Mouse (Mus musculus): Measurements from ENCODE around the gene Rdh16f2. TPM values are rescaled to one million over a fixed set of nuclear protein-coding genes. Genes with fewer than 3 reads are reported as not detected.
A peak's percentile ranks its signal among the peaks of the same experiment; 100 is the strongest.
"Not testable (repeated sequence)": the region's sequence is repeated elsewhere in the genome, so short reads cannot be mapped to it uniquely, and the experiment has no call there.

Gene Rdh16f2
- not detected for total RNA-seq (2021)

- no peak for DNase-seq
Observed at GRCm38 (mm10) chr10:127866232-127866631, at the start of gene Rdh16f2. Rdh16f2 (plus strand) TSS chr10:127866474.

- not testable (repeated sequence) for DNase-seq
Observed at GRCm38 (mm10) chr10:127817268-127817910, 48.9 kb upstream of the Rdh16f2 start.

DNA sequence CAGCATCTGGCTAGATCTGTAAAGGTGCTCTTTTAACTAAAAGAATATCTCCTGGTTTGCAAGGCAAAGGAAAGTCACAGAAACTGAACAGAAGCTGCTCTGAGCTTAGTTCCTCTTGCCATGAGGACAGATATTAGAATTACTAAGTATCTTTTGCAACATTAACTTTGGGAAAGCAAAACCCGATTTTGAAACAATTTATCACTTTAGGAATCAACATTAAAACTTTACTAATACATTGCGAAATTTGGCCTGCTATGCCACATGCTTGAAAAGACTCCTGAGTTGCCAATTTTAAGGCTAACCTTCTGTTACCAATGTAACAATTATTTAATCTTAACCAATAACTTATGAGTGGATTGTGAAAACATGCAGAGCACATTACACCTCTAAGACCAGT, 44.5 kb upstream of the Rdh16f2 start:
- not testable (repeated sequence) for DNase-seq

- peak in 1 of 2 experiments; percentile 5 for DNase-seq
Observed at GRCm38 (mm10) chr10:127825386-127825785, 40.9 kb upstream of the Rdh16f2 start.

- DNase-seq, result no peak
Observed at GRCm38 (mm10) chr10:127829121-127829520, 37.2 kb upstream of the Rdh16f2 start.

DNA sequence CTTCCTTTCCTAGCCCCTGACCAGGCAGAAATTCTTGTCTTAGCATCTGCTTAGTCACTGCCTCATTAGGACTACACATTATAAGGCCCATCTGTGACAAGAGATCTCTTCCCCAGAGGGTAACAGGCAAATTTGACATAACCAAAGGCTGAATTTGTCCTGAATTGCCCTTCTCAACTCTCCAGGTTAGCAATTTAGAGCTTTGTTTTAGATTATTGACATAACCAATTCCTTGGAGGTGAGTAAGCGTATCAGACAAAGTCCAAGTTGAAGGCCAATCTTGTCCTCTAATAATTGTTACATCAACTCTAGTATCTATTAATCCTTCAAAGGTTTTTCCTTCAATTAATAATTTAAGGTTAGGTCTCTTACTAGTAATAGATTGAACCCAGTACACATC, 32.1 kb upstream of the Rdh16f2 start:
- DNase-seq, result not testable (repeated sequence)

DNA sequence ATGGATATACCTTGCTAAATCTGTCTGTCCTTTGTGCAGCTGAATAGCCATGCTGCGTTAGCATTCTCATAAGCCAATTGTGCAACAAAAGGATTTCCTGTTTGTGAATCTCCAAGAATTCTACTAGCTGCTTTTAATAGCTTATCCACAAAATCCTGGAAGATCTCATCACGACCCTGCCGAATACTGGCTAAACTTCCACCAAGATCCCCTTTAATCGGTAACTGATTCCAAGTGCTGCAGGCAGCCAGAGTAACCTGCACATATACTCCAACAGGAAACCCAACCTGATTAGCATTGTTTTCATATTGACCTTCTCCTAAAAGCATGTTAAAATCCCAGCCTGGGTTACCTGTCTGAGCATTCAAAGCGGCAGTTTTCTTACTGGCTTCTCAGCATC, 31.0 kb upstream of the Rdh16f2 start:
- DNase-seq, result no peak

DNA sequence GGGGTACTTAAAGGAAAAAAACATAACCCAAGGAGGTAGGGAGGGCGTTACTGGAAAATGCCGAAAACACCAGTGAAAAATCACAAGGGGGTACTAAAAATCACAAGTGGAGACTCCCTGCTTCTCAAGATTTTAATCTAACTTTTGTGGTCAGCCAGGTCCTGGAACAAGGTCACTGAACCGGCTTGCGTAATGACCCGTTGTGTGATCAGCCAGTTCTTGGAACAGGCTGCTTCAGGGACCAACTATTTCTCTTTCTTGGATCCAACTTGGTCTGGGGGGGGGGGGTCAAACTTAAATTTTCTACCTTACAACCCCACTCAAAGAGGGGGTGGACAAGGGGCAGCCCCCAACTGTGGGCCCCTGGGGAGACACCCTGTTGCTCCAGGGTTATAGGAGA, 28.5 kb upstream of the Rdh16f2 start:
- DNase-seq, result not testable (repeated sequence)

DNA sequence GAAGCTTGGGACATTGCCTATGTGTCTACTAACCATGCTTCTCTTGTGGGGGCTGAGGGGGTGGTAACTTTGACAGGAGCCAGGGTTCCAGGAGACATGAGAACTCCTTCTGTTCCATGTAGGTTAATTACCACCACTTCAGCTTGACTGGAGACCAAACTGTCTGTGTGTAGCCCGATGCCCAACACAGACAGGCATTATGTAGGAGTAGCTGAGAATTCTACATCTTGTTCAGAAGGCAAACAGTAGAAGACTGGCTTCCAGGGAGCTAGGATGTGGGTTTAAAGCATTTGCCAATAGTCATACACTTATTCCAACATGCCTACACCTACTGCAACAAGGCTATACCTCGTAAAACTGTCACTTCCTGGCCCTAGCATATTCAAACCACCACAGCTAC, 27.7 kb upstream of the Rdh16f2 start:
- DNase-seq, result no peak

DNA sequence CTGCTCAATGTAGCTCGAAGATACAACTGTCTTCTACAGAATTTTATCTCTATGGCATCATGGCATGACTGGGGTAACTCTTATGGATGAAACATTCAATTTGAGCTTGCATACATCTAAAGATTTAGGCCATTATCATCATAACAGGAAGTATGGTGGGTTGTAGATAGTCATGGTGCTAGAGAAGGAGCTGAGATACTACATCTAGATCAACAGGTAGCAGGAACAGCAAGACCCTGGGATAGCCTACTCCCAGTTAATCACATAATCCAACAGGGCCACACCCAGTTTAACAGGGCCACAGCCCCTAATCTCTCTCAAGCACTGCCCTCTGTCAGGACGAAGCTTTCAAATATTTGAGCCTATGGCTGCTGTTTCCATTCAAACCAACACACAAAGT, 25.5 kb upstream of the Rdh16f2 start:
- no peak for DNase-seq

GRCm38 (mm10) chr10:127845945-127846344, 20.3 kb upstream of the Rdh16f2 start:
- DNase-seq, result not testable (repeated sequence)

DNA sequence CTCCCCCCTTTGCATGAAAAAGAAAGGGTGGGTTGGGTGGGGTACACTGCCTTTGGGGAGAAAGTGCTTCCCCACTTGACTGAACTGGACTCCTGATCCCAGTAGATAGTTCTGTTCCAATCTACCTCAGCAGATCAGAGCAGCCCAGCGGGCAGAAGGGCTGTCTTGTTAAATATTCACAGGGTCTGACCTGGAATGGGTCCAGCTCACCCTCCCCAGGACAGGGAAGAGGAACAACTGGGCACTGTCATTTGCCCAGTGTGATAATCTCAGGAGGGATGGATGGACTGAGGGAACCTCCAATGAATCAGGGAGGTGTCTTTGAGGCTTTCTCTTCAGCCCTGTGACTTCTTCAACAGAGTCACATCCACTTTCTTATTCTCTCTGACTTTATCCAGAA, 18.2 kb upstream of the Rdh16f2 start:
- no peak for DNase-seq

GRCm38 (mm10) chr10:127849628-127850027, 16.6 kb upstream of the Rdh16f2 start, which contains the start of gene Rdh19:
Rdh19 (plus strand) TSS chr10:127849928.
- no peak for DNase-seq

DNA sequence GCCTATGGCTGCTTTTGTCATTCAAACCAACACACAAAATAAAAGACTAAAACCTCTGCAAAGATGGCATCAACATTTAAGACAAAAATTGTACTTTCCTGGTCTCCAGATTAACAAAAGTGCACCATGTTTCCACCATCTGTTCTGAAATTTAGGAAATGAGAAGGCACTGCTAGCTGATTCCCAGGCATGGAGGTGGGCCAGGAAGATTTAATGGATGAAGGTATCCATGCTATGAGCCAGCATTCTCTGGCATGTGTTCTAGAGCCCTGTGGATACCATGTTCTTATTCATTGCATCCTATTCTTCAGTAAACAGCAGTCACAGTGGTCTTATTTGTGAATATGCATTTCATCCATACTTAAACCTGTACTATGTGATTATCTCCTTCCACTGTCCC, 9.9 kb upstream of the Rdh16f2 start:
- DNase-seq, result no peak

DNA sequence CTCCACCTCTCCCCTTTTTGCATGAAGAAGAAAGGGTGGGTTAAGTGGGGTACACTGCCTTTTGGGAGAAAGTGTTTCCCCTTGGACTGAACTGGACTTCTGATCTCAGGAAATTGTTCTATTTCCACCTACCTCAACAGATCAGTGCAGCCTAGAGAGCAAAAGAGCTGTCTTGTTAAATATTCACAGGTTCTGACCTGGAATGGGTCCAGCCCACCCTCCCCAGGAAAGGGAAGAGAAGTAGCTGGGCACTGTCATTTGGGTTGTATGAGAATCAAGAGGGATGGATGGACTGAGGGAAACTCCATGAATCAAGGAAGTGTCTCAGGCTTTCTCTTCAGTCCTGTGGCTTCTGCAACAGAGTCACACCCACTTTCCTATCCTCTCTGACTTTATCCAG, 1.3 kb upstream of the Rdh16f2 start:
- DNase-seq, result no peak

DNA sequence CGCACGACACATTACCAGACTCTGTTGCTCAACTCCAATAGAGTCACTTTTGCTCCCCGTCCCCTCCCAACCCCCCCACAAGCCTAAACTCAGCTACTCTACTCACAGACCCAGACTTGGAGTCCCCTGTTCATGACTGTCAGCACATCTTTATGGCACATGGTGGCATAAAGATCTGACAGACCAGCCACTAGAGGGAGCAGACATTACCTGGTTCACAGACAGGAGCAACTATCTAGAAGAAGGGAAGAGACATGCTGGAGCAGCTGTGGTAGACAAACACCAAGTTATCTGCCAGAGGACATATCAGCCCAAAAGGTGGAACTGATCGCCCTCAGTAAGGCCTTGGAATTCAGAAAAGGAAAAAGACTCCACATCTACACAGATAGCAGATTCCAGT, 6.2 kb downstream of the Rdh16f2 start:
- no peak for DNase-seq

DNA sequence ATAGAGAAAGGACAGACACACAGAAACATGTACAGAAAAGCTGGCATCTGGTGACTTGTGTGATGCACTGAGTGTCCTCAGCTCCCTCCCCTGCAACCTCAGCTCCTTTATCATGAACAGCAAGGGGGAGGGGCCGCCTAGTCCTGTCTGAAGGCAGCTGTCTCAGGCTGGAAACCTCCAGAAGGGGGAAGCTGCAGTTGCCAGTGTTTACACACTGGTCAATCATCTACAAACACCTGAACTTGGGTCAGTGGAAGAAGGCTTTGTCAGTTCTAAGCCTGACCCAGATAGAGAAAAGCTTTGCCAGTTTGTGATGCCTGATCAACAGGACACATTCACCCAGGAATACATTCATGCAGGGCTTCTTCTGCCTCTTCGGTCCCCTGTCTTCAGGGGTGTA, 11.4 kb downstream of the Rdh16f2 start:
- no peak for DNase-seq

DNA sequence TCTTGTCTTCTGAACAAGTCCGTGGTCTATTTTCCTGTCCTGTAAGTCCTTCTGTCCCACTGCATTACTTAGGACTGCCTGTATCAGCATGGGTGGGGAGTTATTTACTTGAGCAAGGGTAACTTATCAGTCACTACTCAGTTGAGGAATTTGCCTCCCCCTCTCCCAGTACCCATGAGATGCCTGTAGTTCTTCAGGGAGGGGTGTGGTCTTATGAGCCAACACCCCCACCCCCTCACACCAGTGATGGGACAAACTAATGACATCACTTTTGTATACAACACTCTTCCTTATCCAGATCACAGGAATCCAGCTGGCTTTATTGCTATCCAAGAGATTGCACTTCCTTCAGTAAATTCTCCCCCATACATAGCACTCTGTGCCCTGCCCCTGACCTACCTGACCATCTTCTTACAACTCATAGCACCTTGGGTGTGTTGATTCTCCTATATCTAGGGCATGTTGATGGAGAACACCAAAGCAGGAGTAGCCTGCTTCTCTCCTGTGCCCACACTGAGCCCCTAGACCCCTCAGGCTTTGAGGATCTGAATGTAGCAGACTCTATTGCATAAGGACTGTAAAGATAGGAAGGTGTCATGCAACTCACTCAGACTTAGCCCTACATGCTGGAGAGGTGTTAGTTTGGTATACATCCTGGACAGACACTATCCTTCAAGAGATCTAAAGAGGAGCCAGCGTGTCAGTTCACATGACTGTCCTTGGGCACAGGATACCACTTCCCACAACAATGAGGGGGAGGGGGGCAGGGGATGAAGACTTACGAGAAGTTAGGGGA, 12.2 kb downstream of the Rdh16f2 start:
- no peak for DNase-seq

DNA sequence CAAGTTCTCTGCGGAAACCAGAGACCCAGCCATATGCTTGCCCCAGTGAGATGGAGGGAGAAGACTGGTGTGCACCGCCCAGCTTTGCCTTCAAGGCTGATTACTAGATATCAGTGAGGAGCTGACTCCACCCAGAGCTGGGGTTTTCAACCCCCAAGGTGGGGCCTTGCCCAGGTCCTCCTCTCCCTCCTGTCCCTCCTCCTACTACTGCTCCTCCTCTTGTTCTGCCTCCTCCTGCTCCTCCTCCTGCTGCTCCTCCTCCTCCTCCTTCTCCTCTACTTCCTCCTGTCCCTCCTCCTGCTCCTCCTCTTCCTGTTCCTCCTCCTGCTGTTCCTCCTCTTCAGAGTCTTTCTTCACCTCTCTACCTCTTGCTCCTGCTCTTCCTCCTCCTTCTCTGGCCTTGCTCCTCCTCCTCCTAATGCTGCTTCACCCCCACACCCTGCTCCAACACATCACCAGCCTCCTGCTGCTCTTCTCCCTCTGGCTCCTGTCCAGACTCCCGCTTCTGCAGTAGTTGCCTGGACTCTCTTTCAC, 12.9 kb downstream of the Rdh16f2 start:
- no peak for DNase-seq

DNA sequence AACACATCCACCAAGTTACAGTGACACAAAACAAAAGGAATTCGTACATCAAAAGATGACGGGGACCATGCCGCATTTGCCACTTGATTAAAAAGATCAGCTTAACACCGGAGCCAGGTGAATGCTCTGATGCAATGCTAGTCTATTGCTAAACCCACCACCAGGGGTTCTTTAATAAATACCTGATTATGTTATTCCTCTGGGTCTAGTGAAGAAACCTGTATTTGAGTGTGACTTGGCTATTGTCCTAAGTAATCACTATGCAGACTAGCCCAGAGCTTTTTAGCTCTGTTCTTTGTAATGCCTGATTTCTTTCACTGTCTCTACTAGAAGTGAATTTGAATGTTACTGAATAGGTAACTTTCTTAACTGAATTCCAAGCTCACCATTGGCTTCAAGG, 14.8 kb downstream of the Rdh16f2 start:
- DNase-seq, result no peak

- no peak for DNase-seq
Observed at GRCm38 (mm10) chr10:127886551-127886950, 20.3 kb downstream of the Rdh16f2 start.

DNA sequence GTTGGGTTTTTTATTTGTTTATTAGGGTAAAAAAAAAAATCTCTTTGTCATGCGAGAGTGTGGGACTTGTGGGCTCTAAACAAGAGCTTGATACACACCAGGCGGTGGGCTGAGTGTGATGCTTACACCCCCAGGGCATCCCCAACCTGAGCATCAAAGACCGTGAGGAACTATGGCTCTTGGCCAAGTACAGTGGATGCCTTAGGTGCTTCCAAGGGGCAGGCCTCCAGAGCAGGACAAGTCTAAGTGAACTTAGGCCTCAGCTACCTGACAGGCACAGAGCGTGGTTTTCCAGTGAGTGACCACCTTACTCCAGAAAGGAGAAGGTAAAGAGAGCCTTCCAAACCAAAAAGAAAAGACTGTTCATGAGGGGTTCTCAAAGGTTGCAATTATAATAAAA, 20.7 kb downstream of the Rdh16f2 start:
- no peak for DNase-seq

- no peak for DNase-seq
Observed at GRCm38 (mm10) chr10:127888605-127889004, 22.3 kb downstream of the Rdh16f2 start, which contains the start of gene Rdh7. Rdh7 (minus strand) TSS chr10:127888817.

DNA sequence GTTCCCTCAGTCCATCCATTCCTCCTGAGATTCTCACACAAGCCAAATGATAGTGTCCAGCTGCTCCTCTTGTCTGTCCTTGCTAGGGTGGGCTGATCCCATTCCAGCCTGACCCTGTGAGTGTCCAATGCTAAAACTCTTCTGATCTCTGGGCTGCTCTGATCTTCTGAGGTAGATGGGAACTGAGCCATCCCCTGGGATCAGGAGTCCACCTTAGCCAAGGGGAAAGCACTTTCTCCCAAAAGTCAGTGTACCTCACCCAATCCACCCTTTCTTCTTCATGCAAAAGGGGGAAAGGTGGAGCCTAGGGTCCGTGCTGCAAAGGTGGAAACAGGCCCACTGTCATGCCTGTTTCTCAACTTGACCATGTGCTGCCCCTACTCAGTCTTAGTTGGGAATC, 25.2 kb downstream of the Rdh16f2 start:
- no peak for DNase-seq
